Mouse (Mus musculus) MEL (cell line): ENCODE data around the gene Triobp. TPM values are rescaled to one million over a fixed set of nuclear protein-coding genes. Genes with fewer than 3 reads are reported as not detected.

Source experiments
- DNase-seq: peaks from one replicate; pipeline ENCODE4 v3.0.0; 2011; ENCODE audit warnings: low read depth, low spot score
- H3K27ac ChIP-seq: 2 replicates; pipeline ENCODE4 v1.5.1; 2012; ENCODE audit warnings: low read depth, mild to moderate bottlenecking, control low read depth, low read length, moderate library complexity; ENCODE audit not compliant: control insufficient read depth
- H3K27me3 ChIP-seq, 2 experiments: fragments of 150-350 bp in 1 of 2; sonication (generic) in 1 of 2; 2 replicates each; pipeline ENCODE4 v1.6.1; 2012; ENCODE audit warnings: low read length in 2 of 2, mild to moderate bottlenecking in 2 of 2, improper control_type of control experiment in 1 of 2, moderate library complexity in 1 of 2; ENCODE audit not compliant: insufficient read depth in 2 of 2, control insufficient read depth in 1 of 2
- H3K36me3 ChIP-seq, 2 experiments: 2 replicates each; pipeline ENCODE4 v1.6.1; 2012 to 2014; ENCODE audit warnings: low read length in 2 of 2, improper control_type of control experiment in 1 of 2, inconsistent platforms in 1 of 2, mild to moderate bottlenecking in 1 of 2; ENCODE audit not compliant: insufficient read depth in 2 of 2, control insufficient read depth in 1 of 2
- H3K4me1 ChIP-seq, 2 experiments: fragments of 150-350 bp in 1 of 2; sonication (generic) in 1 of 2; 2 replicates each; pipeline ENCODE4 v1.6.1; 2012; ENCODE audit warnings: low read length in 2 of 2, improper control_type of control experiment in 1 of 2, mild to moderate bottlenecking in 1 of 2; ENCODE audit not compliant: insufficient read depth in 2 of 2, control insufficient read depth in 1 of 2
- H3K4me3 ChIP-seq, 2 experiments: fragments of 150-350 bp in 1 of 2; sonication (generic) in 1 of 2; 2 replicates each; pipeline ENCODE4 v1.5.1; 2012; ENCODE audit warnings: low read depth in 2 of 2, low read length in 2 of 2, mild to moderate bottlenecking in 2 of 2, moderate library complexity in 2 of 2, control low read depth in 1 of 2, improper control_type of control experiment in 1 of 2; ENCODE audit not compliant: control insufficient read depth in 1 of 2, insufficient read depth in 1 of 2
- H3K79me2 ChIP-seq: 2 replicates; pipeline ENCODE4 v1.6.1; 2012; ENCODE audit warnings: mild to moderate bottlenecking, low read length, moderate library complexity; ENCODE audit not compliant: control insufficient read depth, poor library complexity, insufficient read depth
- H3K9ac ChIP-seq: 2 replicates; pipeline ENCODE4 v1.6.1; 2012; ENCODE audit warnings: low read depth, mild to moderate bottlenecking, control low read depth, low read length, moderate library complexity; ENCODE audit not compliant: control insufficient read depth, poor library complexity, severe bottlenecking
- H3K9me3 ChIP-seq: fragments of 150-350 bp; sonication (generic); replicated peaks from 2 replicates; pipeline ENCODE4 v1.6.1; 2012; ENCODE audit warnings: mild to moderate bottlenecking, low read length, improper control_type of control experiment, moderate library complexity; ENCODE audit not compliant: insufficient read depth
- BHLHE40 ChIP-seq: IDR thresholded peaks from 2 replicates; pipeline ENCODE4 v1.6.1; 2012; ENCODE audit warnings: low read depth, mild to moderate bottlenecking, inconsistent platforms, low read length, improper control_type of control experiment, borderline replicate concordance
- CHD1 ChIP-seq: IDR thresholded peaks from 2 replicates; pipeline ENCODE4 v1.6.1; 2012; ENCODE audit warnings: low read depth, mild to moderate bottlenecking, inconsistent platforms, low read length, improper control_type of control experiment
- CTCF ChIP-seq, 3 experiments: IDR thresholded peaks in 2 of 3; conservative IDR thresholded peaks in 1 of 3; 2 replicates each; pipeline ENCODE4 v1.5.1; 2011 to 2012; ENCODE audit warnings: low read length in 3 of 3, low read depth in 2 of 3, mild to moderate bottlenecking in 2 of 3, improper control_type of control experiment in 1 of 3, inconsistent platforms in 1 of 3, mixed read lengths in 1 of 3, moderate library complexity in 1 of 3; ENCODE audit not compliant: control insufficient read depth in 1 of 3, insufficient read depth in 1 of 3, poor library complexity in 1 of 3, severe bottlenecking in 1 of 3
- ELF1 ChIP-seq: IDR thresholded peaks from 2 replicates; pipeline ENCODE4 v1.6.1; 2014; ENCODE audit warnings: low read depth, mild to moderate bottlenecking, inconsistent platforms, low read length, improper control_type of control experiment, moderate library complexity
- EP300 ChIP-seq, 2 experiments: IDR thresholded peaks; 2 replicates each; pipeline ENCODE4 v1.6.1; 2011; ENCODE audit warnings: improper control_type of control experiment in 2 of 2, low read length in 2 of 2, low read depth in 1 of 2, mild to moderate bottlenecking in 1 of 2
- ETS1 ChIP-seq: IDR thresholded peaks from 2 replicates; pipeline ENCODE4 v1.6.1; 2012; ENCODE audit warnings: low read depth, mild to moderate bottlenecking, inconsistent platforms, low read length, improper control_type of control experiment, moderate library complexity
- GATA1 ChIP-seq: IDR thresholded peaks from 2 replicates; pipeline ENCODE4 v1.6.1; 2011; ENCODE audit warnings: low read depth, low read length, improper control_type of control experiment
- JUND ChIP-seq: IDR thresholded peaks from 2 replicates; pipeline ENCODE4 v1.6.1; 2011; ENCODE audit warnings: low read depth, mild to moderate bottlenecking, improper control_type of control experiment, low read length
- KAT2A ChIP-seq: conservative IDR thresholded peaks from 2 replicates; pipeline ENCODE4 v1.6.1; 2012; ENCODE audit warnings: low read depth, low read length, improper control_type of control experiment, inconsistent platforms
- MAFK ChIP-seq: IDR thresholded peaks from 2 replicates; pipeline ENCODE4 v1.6.1; 2011; ENCODE audit warnings: low read depth, mild to moderate bottlenecking, low read length, improper control_type of control experiment, borderline replicate concordance
- MAX ChIP-seq: IDR thresholded peaks from 2 replicates; pipeline ENCODE4 v1.6.1; 2011; ENCODE audit warnings: low read length, improper control_type of control experiment
- MAZ ChIP-seq: IDR thresholded peaks from 2 replicates; pipeline ENCODE4 v1.6.1; 2012; ENCODE audit warnings: low read depth, mild to moderate bottlenecking, inconsistent platforms, low read length, improper control_type of control experiment
- MXI1 ChIP-seq: IDR thresholded peaks from 2 replicates; pipeline ENCODE4 v1.6.1; 2011; ENCODE audit warnings: mild to moderate bottlenecking, low read depth, low read length, improper control_type of control experiment
- NELFE ChIP-seq: IDR thresholded peaks from 2 replicates; pipeline ENCODE4 v1.6.1; 2011; ENCODE audit warnings: low read depth, low read length, improper control_type of control experiment
- NRF1 ChIP-seq: IDR thresholded peaks from 2 replicates; pipeline ENCODE4 v1.6.1; 2014; ENCODE audit warnings: low read depth, mild to moderate bottlenecking, inconsistent platforms, low read length, improper control_type of control experiment, moderate library complexity; ENCODE audit not compliant: poor library complexity, insufficient read depth, severe bottlenecking
- POLR2A ChIP-seq, 2 experiments: IDR thresholded peaks; 2 replicates each; pipeline ENCODE4 v1.6.1; 2011 to 2012; ENCODE audit warnings: low read length in 2 of 2, mild to moderate bottlenecking in 2 of 2, control low read depth in 1 of 2, improper control_type of control experiment in 1 of 2, low read depth in 1 of 2, moderate library complexity in 1 of 2; ENCODE audit not compliant: control insufficient read depth in 1 of 2, insufficient read depth in 1 of 2, poor library complexity in 1 of 2
- RCOR1 ChIP-seq: IDR thresholded peaks from 2 replicates; pipeline ENCODE4 v1.6.1; 2012; ENCODE audit warnings: low read depth, mild to moderate bottlenecking, inconsistent platforms, low read length, improper control_type of control experiment
- SIN3A ChIP-seq: IDR thresholded peaks from 2 replicates; pipeline ENCODE4 v1.6.1; 2012; ENCODE audit warnings: low read length, improper control_type of control experiment, inconsistent platforms
- SMC3 ChIP-seq: IDR thresholded peaks from 2 replicates; pipeline ENCODE4 v1.6.1; 2011; ENCODE audit warnings: low read depth, low read length, improper control_type of control experiment
- TAL1 ChIP-seq: IDR thresholded peaks from 2 replicates; pipeline ENCODE4 v1.6.1; 2012; ENCODE audit warnings: mild to moderate bottlenecking, inconsistent platforms, low read length, moderate library complexity, mixed read lengths
- TCF12 ChIP-seq: IDR thresholded peaks from 2 replicates; pipeline ENCODE4 v1.6.1; 2014; ENCODE audit warnings: low read depth, mild to moderate bottlenecking, inconsistent platforms, low read length, improper control_type of control experiment, moderate library complexity
- UBTF ChIP-seq: IDR thresholded peaks from 2 replicates; pipeline ENCODE4 v1.6.1; 2012; ENCODE audit warnings: low read depth, mild to moderate bottlenecking, inconsistent platforms, low read length, improper control_type of control experiment, moderate library complexity, borderline replicate concordance; ENCODE audit not compliant: insufficient read depth
- ZMIZ1 ChIP-seq: IDR thresholded peaks from 2 replicates; pipeline ENCODE4 v1.6.1; 2012; ENCODE audit warnings: low read depth, mild to moderate bottlenecking, inconsistent platforms, low read length, improper control_type of control experiment, moderate library complexity
- polyA plus RNA-seq, 2 experiments: library from polyadenylated mRNA; stranded (reverse) in 1 of 2; unstranded in 1 of 2; fragments of >175 nt in 1 of 2; fragments of >200 nt in 1 of 2; gene quantifications; 2 replicates each; pipeline versions ENCODE4 v1.2.1 to v1.2.4; 2012; ENCODE audit warnings: low replicate concordance in 2 of 2, low read depth in 1 of 2; ENCODE audit not compliant: insufficient read length in 2 of 2, insufficient read depth in 1 of 2, missing spikeins in 1 of 2
- total RNA-seq: library from RNA; depleted of rRNA; stranded (reverse); fragments of 300-350 nt; gene quantifications from 2 replicates; pipeline ENCODE4 v1.2.3, GENCODE M21; 2012

Triobp gene
- total and polyA plus RNA-seq, 3 experiments, result 18.4 to 31.3 TPM; not detected in 1

DNA sequence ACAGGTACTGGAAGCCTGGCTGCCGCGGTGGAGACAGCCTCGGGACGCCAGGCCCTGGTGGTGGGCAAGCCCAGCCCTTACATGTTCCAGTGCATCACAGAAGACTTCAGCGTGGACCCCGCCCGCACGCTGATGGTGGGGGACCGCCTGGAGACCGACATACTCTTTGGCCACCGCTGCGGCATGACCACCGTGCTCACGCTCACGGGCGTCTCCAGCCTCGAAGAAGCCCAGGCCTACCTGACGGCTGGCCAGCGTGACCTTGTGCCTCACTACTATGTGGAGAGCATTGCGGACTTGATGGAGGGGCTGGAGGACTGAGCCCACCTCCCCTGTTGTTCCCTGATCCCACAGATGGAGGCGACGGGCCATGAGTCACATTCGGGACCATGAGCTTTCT is 29.4 kb upstream of the Triobp start:
- H3K4me3 ChIP-seq, result no peak overlapping the region
- no peak for DNase-seq
- peaks cover 4 to 53% of the 10 kb centered on the region in 2 experiments for H3K4me1 ChIP-seq
- no peak overlapping the region for H3K27ac ChIP-seq
- no peaks in the 10 kb centered on the region for H3K9me3 ChIP-seq
- TF ChIP-seq ETS1 (no peak), BHLHE40 (no peak), NRF1 (no peak), EP300 (IDR thresholded peaks at IDR 0.05; ENCODE audit: low read depth in 1 of 2, low read length in 2 of 2) (no peak), MAX (no peak), POLR2A (IDR thresholded peaks at IDR 0.05; ENCODE audit: control insufficient read depth in 1 of 2, insufficient read depth in 1 of 2, low read depth in 1 of 2, low read length in 2 of 2, poor library complexity in 1 of 2) (no peak; a peak in 1 of 4 replicates), RCOR1 (no peak), NELFE (no peak), CTCF (IDR thresholded peaks at IDR 0.05 in 2 of 3, conservative IDR thresholded peaks at IDR 0.05 in 1 of 3; ENCODE audit: control insufficient read depth in 1 of 3, insufficient read depth in 1 of 3, low read depth in 2 of 3, low read length in 3 of 3, poor library complexity in 1 of 3, severe bottlenecking in 1 of 3) (no peak), KAT2A (no peak)
- H3K79me2 ChIP-seq, result peaks cover 21% of the 10 kb centered on the region
- H3K36me3 ChIP-seq, result peaks cover 0 to 31% of the 10 kb centered on the region in 2 experiments; a peak in 2 of 4 replicates
- H3K27me3 ChIP-seq, result no peaks in the 10 kb centered on the region
- H3K9ac ChIP-seq, result no peak overlapping the region

DNA sequence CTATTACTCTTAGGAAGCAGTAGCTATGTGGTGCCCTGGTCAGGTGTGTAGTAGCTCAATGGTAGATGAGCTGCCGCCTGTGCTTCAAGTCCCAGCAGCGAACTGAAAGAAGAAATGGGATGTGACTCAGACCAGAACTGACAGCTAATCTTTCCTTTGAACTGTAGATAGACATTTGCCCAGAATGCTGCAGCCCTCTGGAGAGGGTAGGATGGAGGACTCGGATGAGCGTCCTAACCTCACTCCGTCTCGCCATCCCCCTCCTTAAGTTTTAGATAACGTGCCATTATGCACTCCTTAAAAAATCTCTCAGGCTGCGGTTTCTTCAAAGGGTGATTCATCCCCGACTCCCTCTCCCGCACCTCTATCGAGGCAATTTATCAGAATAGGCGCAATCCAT is 27.6 kb upstream of the Triobp start:
- Histone ChIP-seq H3K4me3 (peak overlapping the region in 1 of 2 experiments; percentile 18; a peak in 2 of 4 replicates), H3K36me3 (peaks cover 0 to 37% of the 10 kb centered on the region in 2 experiments; a peak in 2 of 4 replicates), H3K79me2 (peaks cover 14% of the 10 kb centered on the region), H3K27ac (peak overlapping the region; percentile 45), H3K9ac (no peak overlapping the region), H3K27me3 (no peaks in the 10 kb centered on the region), H3K4me1 (peaks cover 4 to 61% of the 10 kb centered on the region in 2 experiments), H3K9me3 (no peaks in the 10 kb centered on the region)
- TF ChIP-seq TCF12 (no peak), MAX (peak; percentile 46; the same call in 1 of the 2 replicates), SMC3 (no peak; the same call in none of the 2 replicates), GATA1 (peak; percentile 65), CHD1 (no peak), TAL1 (no peak), JUND (0 out of 2 replicates have a peak, but pooled peaks have one; percentile 45), SIN3A (peak; percentile 57; the same call in 1 of the 2 replicates), RCOR1 (peak; percentile 91), ZMIZ1 (no peak), MAZ (0 out of 2 replicates have a peak, but pooled peaks have one; percentile 45), ETS1 (peak; percentile 25; the same call in 1 of the 2 replicates), CTCF (IDR thresholded peaks at IDR 0.05 in 2 of 3, conservative IDR thresholded peaks at IDR 0.05 in 1 of 3; ENCODE audit: control insufficient read depth in 1 of 3, insufficient read depth in 1 of 3, low read depth in 2 of 3, low read length in 3 of 3, poor library complexity in 1 of 3, severe bottlenecking in 1 of 3) (no peak), BHLHE40 (peak; percentile 62; the same call in 1 of the 2 replicates), MAFK (no peak), POLR2A (IDR thresholded peaks at IDR 0.05; ENCODE audit: control insufficient read depth in 1 of 2, insufficient read depth in 1 of 2, low read depth in 1 of 2, low read length in 2 of 2, poor library complexity in 1 of 2) (peak in 1 of 2 experiments; percentile 32; a peak in 1 of 4 replicates), ELF1 (no peak), MXI1 (no peak), EP300 (IDR thresholded peaks at IDR 0.05; ENCODE audit: low read depth in 1 of 2, low read length in 2 of 2) (peak; percentile 51 to 70), UBTF (no peak)
- peak; percentile 70 for DNase-seq
